Mouse (Mus musculus): ENCODE results near the gene Spaca5. TPM values are rescaled to one million over a fixed set of nuclear protein-coding genes. Genes with fewer than 3 reads are reported as not detected.
A peak's percentile ranks its signal among the peaks of the same experiment; 100 is the strongest.

Spaca5 gene
- polyA plus RNA-seq (2015; fragmentation: Nextera tagmentation; extraction: Ambion mirVana): not detected in 2 replicates

DNA sequence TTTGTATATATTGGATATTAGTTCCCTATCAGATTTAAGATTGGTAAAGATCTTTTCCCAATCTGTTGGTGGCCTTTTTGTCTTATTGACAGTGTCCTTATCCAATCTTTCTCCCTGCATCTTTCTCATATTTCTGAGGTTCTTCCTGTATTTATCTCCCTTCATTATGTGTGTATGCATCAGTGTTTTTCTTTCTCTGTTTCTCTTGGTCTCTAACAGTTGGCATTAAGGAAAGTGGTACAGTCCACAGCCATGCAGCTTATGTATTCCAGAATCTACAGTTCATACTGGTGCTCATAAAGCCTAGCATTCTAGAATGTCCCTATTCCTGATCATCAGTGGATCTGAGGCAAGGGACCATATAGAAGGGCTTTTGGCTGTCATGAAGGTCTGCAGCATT, at the start of gene Spaca5:
Spaca5 (plus strand) TSS at position 301 of the 400 bp plus-strand sequence.
- Histone ChIP-seq H3K4me2 (replicated peaks; ENCODE audit: low read depth, low read length) (no peak within 1 kb of the TSS), H3K27ac (ENCODE audit: low read length) (no peak within 1 kb of the TSS), H3K9ac (replicated peaks; ENCODE audit: low read depth) (no peak within 1 kb of the TSS), H3K36me3 (ENCODE audit: insufficient read depth, low read length) (no peaks in the 10 kb centered on the region), H3K4me3 (ENCODE audit: low read depth, low read length) (no peak within 1 kb of the TSS), H3K9me3 (ENCODE audit: low read length) (no peaks in the 10 kb centered on the region), H3K27me3 (replicated peaks; ENCODE audit: insufficient read depth, low read length) (no peaks in the 10 kb centered on the region), H3K4me1 (ENCODE audit: insufficient read depth, low read depth, low read length) (no peaks in the 10 kb centered on the region)
- ATAC-seq: no peak
- DNase-seq (ENCODE audit: low spot score): no peak
- TF ChIP-seq EP300 (IDR thresholded peaks at IDR 0.05) (no peak), CTCF (IDR thresholded peaks at IDR 0.05) (no peak)

DNA sequence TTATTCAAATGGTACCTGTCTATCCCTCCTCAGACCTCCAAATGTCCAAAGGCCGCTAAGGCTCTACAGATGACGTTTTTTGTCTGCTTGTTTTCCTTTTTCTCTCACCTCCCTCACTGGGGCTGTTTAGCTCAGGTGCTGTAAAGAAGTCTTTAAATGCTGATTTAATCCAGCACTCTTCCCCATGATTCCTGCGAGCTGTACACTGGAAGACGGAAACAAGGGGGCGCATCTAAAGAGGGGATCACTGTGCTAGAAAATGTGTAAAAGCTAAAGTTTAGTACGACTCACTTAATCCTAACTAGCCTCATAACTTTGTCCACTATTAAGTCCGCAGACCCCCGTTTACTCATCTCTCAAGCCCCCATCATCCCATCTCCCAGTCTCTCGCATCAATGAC, 6.7 kb upstream of the Spaca5 start:
- Histone ChIP-seq H3K36me3 (ENCODE audit: insufficient read depth, low read length) (no peaks in the 10 kb centered on the region), H3K4me1 (ENCODE audit: insufficient read depth, low read depth, low read length) (no peaks in the 10 kb centered on the region), H3K9ac (replicated peaks; ENCODE audit: low read depth) (peak overlapping the region; percentile 36), H3K4me2 (replicated peaks; ENCODE audit: low read depth, low read length) (peak overlapping the region; percentile 49), H3K27ac (ENCODE audit: low read length) (no peak overlapping the region), H3K27me3 (replicated peaks; ENCODE audit: insufficient read depth, low read length) (no peaks in the 10 kb centered on the region), H3K4me3 (ENCODE audit: low read depth, low read length) (peak overlapping the region; percentile 47), H3K9me3 (ENCODE audit: low read length) (no peaks in the 10 kb centered on the region)
- 22% methylated on average over 9 of the region's 9 CpGs for WGBS
- peak; percentile 15; the same call in 1 of the 2 replicates for TF ChIP-seq CTCF (IDR thresholded peaks at IDR 0.05)
- TF ChIP-seq EP300 (IDR thresholded peaks at IDR 0.05): no peak
- DNase-seq (ENCODE audit: low spot score) (peak; percentile 13), ATAC-seq (peak; percentile 16)

DNA sequence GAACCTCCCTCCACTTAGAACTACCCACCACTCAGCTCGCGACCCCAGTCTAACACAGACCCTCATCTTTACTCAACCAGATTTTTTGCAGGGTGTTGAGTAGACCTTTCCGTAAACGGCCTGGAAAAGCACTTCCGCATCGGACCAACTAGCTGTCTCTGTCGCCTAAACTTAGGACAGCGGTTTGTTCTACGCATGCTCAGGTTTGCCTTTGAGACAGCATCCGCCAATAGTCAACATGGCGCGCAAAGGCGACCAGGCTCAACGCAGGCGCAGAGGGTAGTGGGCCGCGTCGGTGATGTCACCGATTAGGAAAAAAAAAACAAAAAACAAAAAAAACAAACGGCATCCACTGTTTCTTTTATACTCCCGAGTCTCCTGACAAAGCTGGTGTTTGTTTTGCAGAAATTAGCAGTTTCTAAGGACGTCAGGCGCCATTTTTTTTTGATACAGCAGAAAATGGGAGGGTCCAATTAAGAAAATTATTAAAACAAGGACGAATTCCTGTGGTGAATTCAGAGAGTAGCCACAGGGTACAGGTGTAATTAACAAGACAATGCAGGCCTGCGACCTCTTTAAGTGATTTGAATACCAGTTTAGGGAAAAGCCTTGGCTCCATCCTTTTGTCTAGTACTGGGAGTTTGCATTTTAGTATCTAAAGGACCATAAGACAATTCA, 6.2 kb upstream of the Spaca5 start, which contains the start of gene Zfp182:
Zfp182 (minus strand) TSS at position 451 of the 678 bp plus-strand sequence.
- Histone ChIP-seq H3K4me2 (replicated peaks; ENCODE audit: low read depth, low read length) (peak within 1 kb of the TSS; percentile 49), H3K4me3 (ENCODE audit: low read depth, low read length) (peak within 1 kb of the TSS; percentile 47), H3K9me3 (ENCODE audit: low read length) (no peaks in the 10 kb centered on the region), H3K27me3 (replicated peaks; ENCODE audit: insufficient read depth, low read length) (no peaks in the 10 kb centered on the region), H3K36me3 (ENCODE audit: insufficient read depth, low read length) (no peaks in the 10 kb centered on the region), H3K4me1 (ENCODE audit: insufficient read depth, low read depth, low read length) (no peaks in the 10 kb centered on the region), H3K27ac (ENCODE audit: low read length) (no peak within 1 kb of the TSS), H3K9ac (replicated peaks; ENCODE audit: low read depth) (peak within 1 kb of the TSS; percentile 36)
- 17% methylated on average over 25 of the region's 25 CpGs for WGBS
- ATAC-seq (peak; percentile 98), DNase-seq (ENCODE audit: low spot score) (peak; percentile 93)
- TF ChIP-seq CTCF (IDR thresholded peaks at IDR 0.05) (no peak), EP300 (IDR thresholded peaks at IDR 0.05) (no peak)

DNA sequence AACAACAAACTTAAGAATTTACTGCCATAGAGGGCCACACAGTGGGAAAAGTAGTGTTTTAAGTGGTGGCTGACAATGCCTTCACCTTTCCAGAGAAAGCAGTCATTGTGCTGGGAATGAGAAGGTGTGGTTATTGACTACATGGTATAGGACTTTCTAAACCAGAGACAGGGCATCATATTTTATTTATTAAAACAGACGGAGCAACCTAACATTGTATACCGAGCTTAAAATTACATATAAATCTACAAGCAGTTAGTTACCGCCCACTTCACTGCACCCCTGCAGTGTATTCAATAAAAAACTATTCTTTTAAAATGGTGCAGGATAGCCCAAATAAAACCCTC, 5.7 kb upstream of the Spaca5 start:
- Histone ChIP-seq H3K9me3 (ENCODE audit: low read length) (no peaks in the 10 kb centered on the region), H3K9ac (replicated peaks; ENCODE audit: low read depth) (no peak overlapping the region), H3K4me2 (replicated peaks; ENCODE audit: low read depth, low read length) (peak overlapping the region; percentile 36), H3K27ac (ENCODE audit: low read length) (no peak overlapping the region), H3K36me3 (ENCODE audit: insufficient read depth, low read length) (no peaks in the 10 kb centered on the region), H3K4me1 (ENCODE audit: insufficient read depth, low read depth, low read length) (no peaks in the 10 kb centered on the region), H3K4me3 (ENCODE audit: low read depth, low read length) (peak overlapping the region; percentile 47), H3K27me3 (replicated peaks; ENCODE audit: insufficient read depth, low read length) (no peaks in the 10 kb centered on the region)
- no peak for TF ChIP-seq CTCF (IDR thresholded peaks at IDR 0.05)
- TF ChIP-seq EP300 (IDR thresholded peaks at IDR 0.05): no peak
- DNase-seq (ENCODE audit: low spot score) (no peak), ATAC-seq (no peak)
- WGBS: 76% methylated on average over 3 of the region's 3 CpGs

DNA sequence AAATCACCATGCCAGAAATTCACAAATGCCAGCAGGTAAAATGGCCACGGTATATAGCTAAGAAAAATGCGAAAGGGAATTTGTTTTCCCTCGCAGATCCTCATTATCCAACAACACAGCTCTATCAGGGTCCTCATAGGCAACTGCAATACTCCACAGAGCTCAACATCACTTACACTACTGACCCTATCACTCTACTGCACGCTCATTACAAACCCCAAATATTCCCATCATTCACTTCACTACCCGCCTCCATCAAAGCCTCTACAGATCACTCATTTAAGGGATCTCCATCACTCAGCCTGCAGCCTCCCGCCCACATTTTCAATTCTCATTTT, 20.4 kb downstream of the Spaca5 start:
- H3K4me1 ChIP-seq (ENCODE audit: insufficient read depth, low read depth, low read length): no peaks in the 10 kb centered on the region
- TF ChIP-seq EP300 (IDR thresholded peaks at IDR 0.05): no peak
- TF ChIP-seq CTCF (IDR thresholded peaks at IDR 0.05): no peak
- H3K27me3 ChIP-seq (replicated peaks; ENCODE audit: insufficient read depth, low read length): no peaks in the 10 kb centered on the region
- peak overlapping the region; percentile 41 for H3K4me3 ChIP-seq (ENCODE audit: low read depth, low read length)
- 33% methylated on average over 6 of the region's 6 CpGs for WGBS
- H3K9ac ChIP-seq (replicated peaks; ENCODE audit: low read depth): no peak overlapping the region
- no peaks in the 10 kb centered on the region for H3K9me3 ChIP-seq (ENCODE audit: low read length)
- no peaks in the 10 kb centered on the region for H3K36me3 ChIP-seq (ENCODE audit: insufficient read depth, low read length)
- no peak overlapping the region for H3K27ac ChIP-seq (ENCODE audit: low read length)
- peak overlapping the region; percentile 47 for H3K4me2 ChIP-seq (replicated peaks; ENCODE audit: low read depth, low read length)
- no peak for DNase-seq (ENCODE audit: low spot score)
- ATAC-seq: no peak; the same call in 1 of the 2 replicates

DNA sequence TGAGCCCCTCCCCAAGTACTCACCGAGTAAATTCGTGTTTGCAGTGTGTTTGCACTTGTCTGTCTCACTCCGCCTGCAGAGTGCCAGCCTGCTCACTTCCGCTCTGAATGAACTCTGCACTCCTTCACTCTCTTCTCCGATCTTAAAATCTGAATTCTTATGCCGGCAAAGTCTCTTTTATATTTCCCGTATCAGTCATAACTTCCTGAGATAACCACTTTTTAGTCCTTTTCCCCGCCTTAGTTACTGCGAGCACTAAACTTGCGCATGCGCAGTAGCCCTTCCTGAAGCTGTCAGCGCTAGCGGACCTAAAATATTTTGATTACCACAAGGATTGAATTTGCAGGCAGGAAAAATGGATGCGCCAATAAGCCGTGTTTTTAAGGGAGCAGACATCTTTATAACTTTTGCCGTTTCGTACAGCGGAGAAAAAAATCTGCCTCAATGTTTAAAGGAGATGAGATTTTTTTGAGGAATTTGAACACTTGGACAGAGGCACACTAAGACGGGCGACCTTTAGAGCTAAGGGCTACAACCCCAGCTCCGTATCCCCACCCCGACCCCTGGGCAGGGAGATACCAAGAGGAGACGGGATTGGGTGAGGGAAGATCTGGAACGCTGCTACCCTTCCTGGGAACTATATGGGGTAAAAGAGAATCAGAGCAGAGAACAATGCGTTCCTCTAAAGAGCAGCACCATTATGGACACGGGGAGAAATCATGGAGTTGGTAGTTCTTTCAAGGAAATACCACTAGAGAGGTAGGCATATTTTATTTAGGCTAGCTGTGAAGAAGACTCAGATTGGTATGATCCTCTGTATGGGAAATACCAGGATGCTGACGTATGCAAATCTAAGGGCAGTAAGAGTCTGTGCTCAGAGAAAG, 21.0 kb downstream of the Spaca5 start, which contains the start of gene Zfp300:
Zfp300 (minus strand) TSS at position 545 of the 884 bp plus-strand sequence.
- WGBS: 17% methylated on average over 27 of the region's 27 CpGs

More for the DNA sequence above, 21.0 kb downstream of the Spaca5 start, which contains the start of gene Zfp300:
- peak within 1 kb of the TSS; percentile 32 for H3K9ac ChIP-seq (replicated peaks; ENCODE audit: low read depth)
- no peaks in the 10 kb centered on the region for H3K9me3 ChIP-seq (ENCODE audit: low read length)
- TF ChIP-seq CTCF (IDR thresholded peaks at IDR 0.05) (no peak), EP300 (IDR thresholded peaks at IDR 0.05) (no peak)
- ATAC-seq (peak; percentile 88), DNase-seq (ENCODE audit: low spot score) (peak; percentile 83)
- peak within 1 kb of the TSS; percentile 41 for H3K4me3 ChIP-seq (ENCODE audit: low read depth, low read length)
- H3K27ac ChIP-seq (ENCODE audit: low read length): peak within 1 kb of the TSS; percentile 69
- H3K4me2 ChIP-seq (replicated peaks; ENCODE audit: low read depth, low read length): peak within 1 kb of the TSS; percentile 47
- H3K27me3 ChIP-seq (replicated peaks; ENCODE audit: insufficient read depth, low read length): no peaks in the 10 kb centered on the region
- H3K36me3 ChIP-seq (ENCODE audit: insufficient read depth, low read length): no peaks in the 10 kb centered on the region
- H3K4me1 ChIP-seq (ENCODE audit: insufficient read depth, low read depth, low read length): no peaks in the 10 kb centered on the region
